Mouse (Mus musculus) midbrain, embryonic 10.5 days (tissue): ENCODE measurements around the gene Ndufa6. TPM values are rescaled to one million over a fixed set of nuclear protein-coding genes. Genes with fewer than 3 reads are reported as not detected.
"Not testable (repeated sequence)": the region's sequence is repeated elsewhere in the genome, so short reads cannot be mapped to it uniquely, and the experiment has no call there.

ENCODE experiments used
- DNase-seq: peaks from one replicate; pipeline ENCODE4 v3.0.0-alpha.2; 2017; ENCODE audit warnings: low spot score
- H3K27ac ChIP-seq: fragments of 300-500 bp; sonication (generic); replicated peaks from 2 replicates; pipeline ENCODE4 v1.5.1; 2016; ENCODE audit warnings: mild to moderate bottlenecking
- H3K27me3 ChIP-seq: fragments of 300-500 bp; sonication (generic); 2 replicates; pipeline ENCODE4 v1.6.1; 2016; ENCODE audit warnings: low read depth, mild to moderate bottlenecking; ENCODE audit not compliant: poor library complexity, severe bottlenecking
- H3K36me3 ChIP-seq: fragments of 300-500 bp; sonication (generic); 2 replicates; pipeline ENCODE4 v1.6.1; 2016; ENCODE audit warnings: mild to moderate bottlenecking, moderate library complexity
- H3K4me1 ChIP-seq: fragments of 300-500 bp; sonication (generic); 2 replicates; pipeline ENCODE4 v1.6.1; 2016
- H3K4me3 ChIP-seq: fragments of 300-500 bp; sonication (generic); 2 replicates; pipeline ENCODE4 v1.5.1; 2016; ENCODE audit warnings: mild to moderate bottlenecking, moderate library complexity
- H3K9me3 ChIP-seq: fragments of 300-500 bp; sonication (generic); replicated peaks from 2 replicates; pipeline ENCODE4 v1.6.1; 2016; ENCODE audit warnings: mild to moderate bottlenecking
- WGBS: fragments of 180-500 bp; shearing (Covaris S2); methylation state at CpG from one replicate; pipeline ENCODE4 v1.1.7; 2016; 5-methylcytosine and 5-hydroxymethylcytosine counted together
- polyA plus RNA-seq: library from polyadenylated mRNA; unstranded; fragments of >200 nt; fragmentation: Nextera tagmentation; extraction: Ambion mirVana; gene quantifications from 2 replicates; pipeline ENCODE4 v1.2.1, GENCODE M21; 2016

The Ndufa6 gene
- polyA plus RNA-seq = 258 and 270 TPM in 2 replicates

DNA sequence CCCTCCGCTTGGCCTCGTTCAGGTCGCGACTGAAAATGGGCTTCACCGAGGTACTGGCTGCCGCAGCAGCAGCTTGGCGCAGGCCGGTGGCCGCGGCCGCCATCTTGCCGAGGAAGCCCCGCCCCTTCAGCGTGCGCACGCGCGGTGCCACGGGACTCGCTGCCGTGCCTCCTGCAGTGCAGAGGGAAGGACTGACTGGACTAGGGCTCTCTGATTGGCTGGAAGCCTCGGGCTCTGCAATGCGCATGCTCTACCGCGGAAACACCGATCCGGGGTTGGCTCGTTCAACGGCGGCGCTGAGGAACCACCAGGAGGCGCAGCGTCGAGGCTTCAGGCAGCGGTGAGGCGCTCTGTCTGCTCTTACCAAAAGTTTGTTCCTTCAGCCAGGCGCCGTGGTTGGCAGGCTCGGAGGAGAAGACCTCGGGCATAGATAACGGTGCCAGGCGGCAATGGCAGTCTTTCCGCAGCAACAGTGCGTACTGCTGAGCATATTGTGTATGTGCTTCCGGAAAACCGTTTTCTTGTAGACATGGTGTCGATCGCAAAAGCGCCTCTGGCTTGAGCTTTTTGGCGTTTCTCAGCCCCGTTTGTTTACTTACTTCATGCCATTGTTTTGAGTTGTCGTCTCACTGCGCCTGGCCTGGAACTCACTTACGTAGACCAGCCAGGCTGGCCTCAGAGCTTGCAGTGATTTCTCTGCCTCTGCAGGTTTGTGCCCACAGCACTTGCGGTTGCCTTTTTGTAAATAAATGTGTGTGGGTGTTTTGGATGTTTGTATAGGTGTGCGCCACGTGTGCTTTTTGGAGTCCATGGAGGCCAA is at the start of gene Ndufa6:
TSS of gene Ndufa6 (minus strand) at position 197 of the 820 bp plus-strand sequence.
- peak; percentile 99 for DNase-seq
- WGBS = 2% methylated on average over 57 of the region's 57 CpGs
- H3K4me3 ChIP-seq = peak within 1 kb of the TSS; percentile 98
- H3K27ac ChIP-seq = peak within 1 kb of the TSS; percentile 97
- no peaks in the 10 kb centered on the region for H3K27me3 ChIP-seq
- no peaks in the 10 kb centered on the region for H3K9me3 ChIP-seq
- peaks cover 30% of the 10 kb centered on the region for H3K4me1 ChIP-seq
- H3K36me3 ChIP-seq = peaks cover 19% of the 10 kb centered on the region

DNA sequence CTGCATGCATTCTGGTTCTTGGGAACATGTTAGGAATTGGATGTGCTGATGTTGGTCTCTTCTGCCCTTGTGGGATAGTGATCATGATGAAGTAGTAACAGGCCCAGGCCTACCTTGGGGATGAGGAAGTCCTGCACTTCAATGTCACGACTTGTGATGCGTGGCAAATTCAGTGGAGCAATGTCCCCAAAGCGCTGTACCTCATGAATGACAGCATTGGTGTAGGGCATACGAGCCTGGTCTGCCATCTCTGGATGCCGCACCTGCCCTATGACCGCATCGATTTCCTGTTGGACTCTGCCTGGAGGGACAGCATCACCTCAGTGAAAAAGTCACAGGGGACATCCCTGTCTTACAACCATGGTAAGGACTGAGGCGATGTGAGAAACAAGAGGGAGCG is 49.5 kb upstream of the Ndufa6 start:
- H3K27me3 ChIP-seq = no peaks in the 10 kb centered on the region
- peaks cover 17% of the 10 kb centered on the region for H3K4me1 ChIP-seq
- 94% methylated on average over 9 of the region's 9 CpGs for WGBS
- H3K4me3 ChIP-seq = no peak overlapping the region
- H3K9me3 ChIP-seq = no peaks in the 10 kb centered on the region
- H3K27ac ChIP-seq = no peak overlapping the region
- no peaks in the 10 kb centered on the region for H3K36me3 ChIP-seq
- DNase-seq = no peak

DNA sequence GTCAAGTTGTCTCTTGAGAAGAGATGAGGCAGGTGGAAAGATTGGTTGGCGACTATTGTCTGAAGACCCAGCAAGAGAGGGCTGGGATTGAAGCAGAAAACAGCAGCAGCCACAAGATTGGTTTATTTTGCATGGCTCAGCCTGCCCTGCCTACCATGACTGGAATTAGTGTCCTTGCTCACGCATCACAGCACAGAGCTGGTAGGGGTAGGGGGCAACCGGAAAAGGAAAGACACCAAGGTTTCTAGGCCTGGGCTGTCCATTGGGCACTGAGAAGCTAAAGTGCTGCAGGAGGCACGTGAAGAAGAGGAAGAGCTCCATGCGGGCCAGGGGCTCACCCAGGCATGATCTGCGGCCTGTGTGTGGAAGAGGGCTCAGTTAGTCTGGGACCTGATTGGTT is 48.6 kb upstream of the Ndufa6 start:
- Histone ChIP-seq H3K9me3 (no peaks in the 10 kb centered on the region), H3K27ac (no peak overlapping the region; the same call in 1 of the 2 replicates), H3K27me3 (no peaks in the 10 kb centered on the region), H3K4me1 (peaks cover 17% of the 10 kb centered on the region), H3K4me3 (no peak overlapping the region), H3K36me3 (no peaks in the 10 kb centered on the region)
- no peak for DNase-seq
- 91% methylated on average over 6 of the region's 6 CpGs for WGBS

DNA sequence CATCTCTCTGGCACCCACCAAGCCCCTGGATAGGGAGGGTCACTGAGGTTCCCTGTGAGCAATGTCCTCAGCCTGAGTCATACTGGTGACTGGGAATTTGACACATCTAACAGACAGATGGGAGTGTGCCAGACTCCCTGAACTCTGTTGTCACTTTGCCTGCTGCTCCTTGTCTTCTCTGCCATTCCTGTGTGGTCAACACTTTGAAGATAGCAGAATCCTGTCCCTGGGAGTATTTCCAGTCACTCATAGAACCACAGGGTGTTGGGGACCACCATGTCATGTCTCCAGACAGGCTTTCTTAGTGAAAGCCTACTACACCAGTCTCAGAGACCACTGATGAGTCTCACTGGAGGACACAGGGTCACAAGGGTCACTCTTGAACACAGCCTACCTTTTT is 48.0 kb upstream of the Ndufa6 start:
- Histone ChIP-seq H3K27me3 (no peaks in the 10 kb centered on the region), H3K27ac (no peak overlapping the region), H3K9me3 (no peaks in the 10 kb centered on the region), H3K4me1 (peaks cover 17% of the 10 kb centered on the region), H3K4me3 (no peak overlapping the region), H3K36me3 (no peaks in the 10 kb centered on the region)
- DNase-seq = no peak

DNA sequence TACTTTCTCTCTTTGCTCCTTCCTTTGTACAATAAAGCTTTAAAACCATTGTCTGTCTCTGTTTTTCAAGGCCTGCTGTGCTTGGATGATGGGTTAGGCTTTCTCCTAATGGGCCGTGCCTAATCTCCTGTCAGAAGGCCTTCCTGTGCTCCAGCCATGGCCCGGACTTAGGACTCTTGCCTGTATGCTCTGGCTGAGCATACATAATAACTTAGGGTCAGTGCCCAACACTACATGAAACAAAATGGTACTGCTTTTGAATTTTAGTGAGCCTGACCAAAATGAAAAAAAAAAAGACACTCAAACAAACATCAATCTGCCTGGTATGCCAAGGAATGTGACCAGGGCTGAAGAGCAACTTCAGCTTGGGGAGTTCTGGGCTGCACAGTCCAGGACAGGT is 47.4 kb upstream of the Ndufa6 start:
- Histone ChIP-seq H3K36me3 (no peaks in the 10 kb centered on the region), H3K27ac (no peak overlapping the region), H3K4me3 (no peak overlapping the region), H3K4me1 (peaks cover 17% of the 10 kb centered on the region), H3K9me3 (no peaks in the 10 kb centered on the region), H3K27me3 (no peaks in the 10 kb centered on the region)
- no peak for DNase-seq
- WGBS = 41% methylated on average over 2 of the region's 2 CpGs

DNA sequence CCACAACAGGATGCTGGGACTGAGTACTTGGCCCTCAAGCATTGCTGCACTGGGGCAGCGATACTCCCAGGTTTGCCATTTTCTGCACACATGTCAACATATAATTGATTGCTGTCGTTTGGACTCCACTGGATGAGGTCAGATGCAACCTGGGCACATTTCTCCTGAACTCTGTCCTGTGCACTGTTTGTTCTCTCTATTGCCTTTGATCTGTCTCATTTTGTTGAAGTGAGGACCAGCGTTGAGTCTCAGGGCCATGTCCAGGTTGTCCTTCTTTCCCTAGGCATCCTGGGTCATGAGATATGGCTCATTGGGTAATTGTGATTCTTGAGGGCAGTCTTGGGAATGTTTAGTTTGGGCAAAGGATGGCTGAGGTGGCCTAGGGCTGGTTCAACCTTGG is 41.8 kb upstream of the Ndufa6 start:
- H3K27ac ChIP-seq, H3K36me3 ChIP-seq, H3K4me1 ChIP-seq, DNase-seq, H3K27me3 ChIP-seq, H3K9me3 ChIP-seq, H3K4me3 ChIP-seq: not testable (repeated sequence)
- WGBS = 92% methylated on average over 3 of the region's 3 CpGs

DNA sequence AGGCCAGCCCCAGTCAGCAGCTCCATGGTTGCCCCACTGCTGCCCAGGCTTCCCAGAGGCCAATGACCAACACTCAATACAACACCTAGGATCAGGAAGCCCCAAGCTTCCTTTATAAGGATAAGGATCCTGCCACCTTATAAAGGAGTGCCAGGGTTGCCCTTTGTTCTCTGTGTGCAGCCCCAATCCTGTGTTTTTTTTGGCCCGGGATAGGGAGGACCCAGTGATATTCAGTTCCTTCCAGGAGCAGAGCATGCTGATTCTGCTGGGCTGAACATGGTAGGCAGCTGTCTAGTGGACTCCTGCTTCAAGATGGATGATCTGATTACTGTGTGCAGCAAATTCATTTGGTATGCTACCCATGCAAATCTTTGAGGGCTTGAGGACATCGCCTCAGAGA is 39.8 kb upstream of the Ndufa6 start, which contains the start of gene Cyp2d11:
TSS of gene Cyp2d11 (minus strand) at position 101 of the 400 bp plus-strand sequence.
- not testable (repeated sequence) for H3K4me1 ChIP-seq, H3K4me3 ChIP-seq, H3K27ac ChIP-seq, H3K27me3 ChIP-seq, H3K9me3 ChIP-seq, H3K36me3 ChIP-seq, DNase-seq
- 87% methylated on average over 2 of the region's 2 CpGs for WGBS

DNA sequence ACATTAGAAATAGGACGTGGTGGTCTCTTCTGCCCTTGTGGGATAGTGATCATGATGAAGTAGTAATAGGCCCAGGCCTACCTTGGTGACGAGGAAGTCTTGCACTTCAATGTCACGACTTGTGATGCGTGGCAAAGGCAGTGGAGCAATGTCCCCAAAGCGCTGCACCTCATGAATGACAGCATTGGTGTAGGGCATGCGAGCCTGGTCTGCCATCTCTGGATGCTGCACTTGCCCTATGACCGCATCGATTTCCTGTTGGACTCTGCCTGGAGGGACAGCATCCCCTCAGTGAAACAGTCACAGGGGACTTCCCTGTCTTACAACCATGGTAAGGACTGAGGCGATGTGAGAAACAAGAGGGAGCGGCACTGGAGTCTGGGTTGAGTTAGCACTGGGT is 35.8 kb upstream of the Ndufa6 start:
- not testable (repeated sequence) for H3K9me3 ChIP-seq, H3K4me3 ChIP-seq, H3K36me3 ChIP-seq, DNase-seq, H3K27me3 ChIP-seq, H3K27ac ChIP-seq, H3K4me1 ChIP-seq
- 90% methylated on average over 10 of the region's 10 CpGs for WGBS

DNA sequence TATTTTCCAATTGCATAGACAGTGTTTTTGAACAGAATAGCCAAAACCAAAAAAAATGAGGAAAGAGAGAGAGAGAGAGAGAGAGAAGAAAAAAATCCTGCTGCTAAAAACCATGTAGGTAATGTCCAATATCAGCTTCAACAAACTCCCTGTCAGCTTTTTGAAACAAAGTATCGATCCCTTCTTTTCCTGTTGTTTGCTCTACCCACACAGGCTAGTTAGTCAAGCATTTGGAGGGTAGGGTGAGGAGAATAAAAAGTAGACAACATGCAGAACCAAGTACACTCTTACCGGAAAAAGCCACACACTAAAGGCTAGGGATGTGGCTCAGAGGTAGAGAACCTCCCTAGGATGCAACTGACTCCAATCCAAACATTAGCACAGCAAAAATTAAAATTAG is 31.6 kb upstream of the Ndufa6 start:
- H3K9me3 ChIP-seq = no peaks in the 10 kb centered on the region
- H3K27me3 ChIP-seq = no peaks in the 10 kb centered on the region
- H3K4me1 ChIP-seq = peaks cover 6% of the 10 kb centered on the region
- H3K27ac ChIP-seq = no peak overlapping the region
- WGBS = 91% methylated on average over 2 of the region's 2 CpGs
- H3K4me3 ChIP-seq = no peak overlapping the region
- no peak for DNase-seq
- H3K36me3 ChIP-seq = no peaks in the 10 kb centered on the region

DNA sequence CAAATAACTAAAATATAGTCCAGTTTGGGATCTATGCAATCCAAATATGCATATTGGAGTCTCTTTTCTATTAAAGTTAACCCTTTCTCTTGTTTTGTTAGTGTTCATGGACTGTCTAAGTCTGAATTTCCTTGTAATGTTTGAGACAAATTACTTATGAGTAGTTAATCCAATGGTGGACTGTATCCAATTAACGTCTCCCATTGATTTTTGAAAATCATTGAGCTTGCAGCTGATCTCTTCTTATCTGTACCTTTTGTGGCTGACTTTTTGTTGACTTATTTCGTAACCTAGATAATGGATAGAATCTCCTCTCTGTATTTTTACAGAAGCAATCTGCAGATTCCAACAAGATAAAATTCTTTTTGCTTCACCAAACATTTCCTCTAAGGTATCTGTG is 28.3 kb upstream of the Ndufa6 start:
- Histone ChIP-seq H3K4me1 (peaks cover 35% of the 10 kb centered on the region), H3K27me3 (no peaks in the 10 kb centered on the region), H3K4me3 (no peak overlapping the region), H3K9me3 (no peaks in the 10 kb centered on the region), H3K36me3 (no peaks in the 10 kb centered on the region), H3K27ac (no peak overlapping the region)
- 86% methylated on average over 2 of the region's 2 CpGs for WGBS
- DNase-seq = no peak

DNA sequence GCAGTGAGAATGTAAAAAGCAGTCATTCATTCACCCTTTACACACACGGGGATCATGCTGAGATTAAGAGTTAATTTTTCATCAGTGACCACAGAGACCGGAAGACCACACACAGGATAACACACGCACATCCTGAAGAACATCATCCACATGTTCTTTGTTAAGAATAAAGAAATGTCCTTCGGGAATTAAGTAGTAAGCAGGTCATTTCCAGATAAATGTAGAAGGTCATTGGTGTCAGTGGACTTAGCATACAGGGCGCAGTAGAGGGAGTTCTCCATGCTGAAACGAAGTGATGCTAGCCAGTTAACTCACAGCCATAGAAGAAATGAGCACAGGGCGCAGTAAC is 26.6 kb upstream of the Ndufa6 start:
- Histone ChIP-seq H3K9me3 (no peaks in the 10 kb centered on the region), H3K36me3 (no peaks in the 10 kb centered on the region), H3K27me3 (no peaks in the 10 kb centered on the region), H3K4me3 (peak overlapping the region; percentile 57), H3K27ac (peak overlapping the region; percentile 83), H3K4me1 (peaks cover 52% of the 10 kb centered on the region)
- WGBS = 41% methylated on average over 7 of the region's 7 CpGs
- no peak for DNase-seq

DNA sequence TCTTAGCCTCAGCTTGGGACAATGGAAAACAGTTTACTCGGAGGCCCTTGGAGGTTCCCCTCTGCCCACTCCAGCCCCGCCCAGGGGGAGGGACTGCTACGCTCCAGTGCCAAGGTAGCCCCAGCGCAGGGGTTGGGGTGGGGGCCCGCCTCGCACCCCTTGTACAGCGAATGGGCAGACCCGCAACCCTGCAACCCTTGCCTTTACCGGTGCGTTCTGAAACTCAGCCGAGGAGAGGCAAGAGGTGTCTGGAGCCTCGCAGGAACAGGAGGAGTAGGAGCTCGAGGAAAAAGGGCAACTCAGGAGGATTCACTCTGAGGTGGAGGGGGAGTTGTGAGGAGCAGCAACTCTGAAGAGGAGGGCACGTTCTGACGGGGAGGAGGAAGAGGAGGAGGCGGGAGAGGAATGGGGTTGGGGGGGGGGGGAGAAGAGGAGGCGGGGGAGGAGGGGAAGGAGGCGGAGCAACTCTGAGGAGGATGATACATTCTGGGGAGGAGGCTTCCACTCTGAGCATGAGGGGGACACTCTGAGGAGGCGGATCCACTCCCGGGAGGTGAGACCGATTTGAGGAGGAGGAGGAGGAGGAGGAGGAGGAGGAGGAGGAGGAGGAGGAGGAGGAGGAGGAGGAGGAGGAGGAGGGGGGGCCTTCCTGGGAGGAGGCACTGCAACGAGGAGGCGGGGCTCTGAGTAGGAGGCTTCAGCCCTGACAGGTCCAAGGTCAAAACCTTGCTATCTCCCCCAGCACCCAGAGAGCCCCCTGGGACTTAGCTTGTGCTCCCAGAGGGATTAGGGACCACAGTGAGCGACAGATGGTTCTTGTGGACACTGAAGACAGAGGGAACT is 26.0 kb upstream of the Ndufa6 start, which contains the start of gene Cyp2d22:
TSS of gene Cyp2d22 (minus strand) at position 390 of the 843 bp plus-strand sequence.
- WGBS = 2% methylated on average over 18 of the region's 24 CpGs

DNA sequence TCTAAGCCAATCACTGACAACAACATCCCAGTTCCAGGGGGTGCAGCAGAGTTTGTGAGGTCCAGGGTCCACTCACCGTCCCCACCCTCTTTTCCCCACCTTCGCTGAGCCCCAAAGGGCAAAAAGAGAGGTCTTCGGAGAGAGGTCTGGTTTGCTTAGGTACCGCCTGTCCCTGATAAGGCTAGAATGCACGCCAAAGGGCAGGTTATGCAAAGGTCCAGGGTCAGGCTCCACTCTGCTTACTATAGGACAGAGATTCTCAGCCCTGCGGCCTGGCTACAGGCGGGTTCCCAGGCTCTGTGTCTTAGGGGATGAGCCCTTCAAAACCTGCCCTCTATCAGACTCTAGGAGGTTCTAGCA is 25.4 kb upstream of the Ndufa6 start:
- Histone ChIP-seq H3K4me1 (peaks cover 52% of the 10 kb centered on the region), H3K27ac (peak overlapping the region; percentile 83)
- WGBS = 11% methylated on average over 7 of the region's 7 CpGs

More for the DNA sequence above, 26.0 kb upstream of the Ndufa6 start, which contains the start of gene Cyp2d22:
- Histone ChIP-seq H3K4me3 (peak within 1 kb of the TSS; percentile 57), H3K36me3 (no peaks in the 10 kb centered on the region), H3K27me3 (no peaks in the 10 kb centered on the region), H3K9me3 (no peaks in the 10 kb centered on the region), H3K27ac (peak within 1 kb of the TSS; percentile 83), H3K4me1 (peaks cover 52% of the 10 kb centered on the region)
- DNase-seq = peak; percentile 58

More for the DNA sequence above, 25.4 kb upstream of the Ndufa6 start:
- Histone ChIP-seq H3K9me3 (no peaks in the 10 kb centered on the region), H3K36me3 (no peaks in the 10 kb centered on the region), H3K27me3 (no peaks in the 10 kb centered on the region), H3K4me3 (peak overlapping the region; percentile 57)
- no peak for DNase-seq
